23 mouse cellular contexts compared by ENCODE assay signal in genomic region chr10:21687484-21687883, GRCm38 (mm10).
A peak's percentile ranks its signal among the peaks of the same experiment; 100 is the strongest.
DNase-seq lines count a peak whose midpoint lies in the region; ATAC-seq and TF ChIP-seq lines count a peak whose summit lies in the region.
"Had no signal": no experiment of that assay in that cellular context is flagged by ENCODE, and none has a peak within 500 bp of the region (broad histone marks: within the 10 kb centered on the region; RNA-seq: fewer than 3 reads in every experiment).

No protein-coding gene starts in this region.

- TF ChIP-seq EP300 in MEL (IDR thresholded peaks at IDR 0.05; ENCODE audit: low read depth in 1 of 2, low read length in 2 of 2) = peak; percentile 48 to 73; a peak in 3 of 4 replicates

- no peak for TF ChIP-seq POLR2A in thymus, adult 2 months (IDR thresholded peaks at IDR 0.05; ENCODE audit: control insufficient read depth, extremely low read depth, insufficient read depth, low read length, poor library complexity)
- 0 out of 4 replicates have a peak, but pooled peaks of 1 of the 2 experiments have one; percentile 18 for TF ChIP-seq POLR2A in MEL (IDR thresholded peaks at IDR 0.05; ENCODE audit: control insufficient read depth in 1 of 2, insufficient read depth in 1 of 2, low read depth in 1 of 2, low read length in 2 of 2, poor library complexity in 1 of 2)

- 91% methylated on average over 7 of the region's 7 CpGs for WGBS in thymus, adult 2 months
- 81% methylated on average over 7 of the region's 7 CpGs for WGBS in forebrain, embryonic 16.5 days

- TF ChIP-seq RAD21 in MEL (IDR thresholded peaks at IDR 0.05; ENCODE audit: low read depth, low read length) = no peak

- DNase-seq in thymus, adult 2 months = peak; percentile 16
- DNase-seq in thymus, postnatal 0 days (ENCODE audit: low spot score) = no peak
- DNase-seq in MEL (ENCODE audit: low read depth, low spot score) = peak; percentile 81
- no peak for DNase-seq in cerebellum, postnatal 4 days (ENCODE audit: low spot score in 2 of 2)
- DNase-seq in right cerebral cortex, postnatal 10 days (ENCODE audit: low spot score in 2 of 2) = no peak
- DNase-seq: adrenal gland, adult 2 months; adrenal gland, postnatal 25 days; cerebellum, adult 18-20 months; cerebellum, adult 9-11 months; cerebellum, postnatal 36 days; gastrocnemius, adult 2 months; gastrocnemius, postnatal 36 days; heart, adult 11 months; heart, postnatal 36 days had no signal

- no peaks in the 10 kb centered on the region for H3K27me3 ChIP-seq in thymus, adult 2 months (ENCODE audit: control insufficient read depth, insufficient read depth, low read length)
- peaks cover 0 to 1% of the 10 kb centered on the region in 2 experiments; a peak in 2 of 4 replicates for H3K27me3 ChIP-seq in MEL (ENCODE audit: control insufficient read depth in 1 of 2, insufficient read depth in 2 of 2, low read length in 2 of 2)
- no peaks in the 10 kb centered on the region for H3K27me3 ChIP-seq in forebrain, embryonic 16.5 days (replicated peaks; ENCODE audit: control insufficient read depth, insufficient read depth, low read length)
- H3K27me3 ChIP-seq: forebrain, embryonic 13.5 days; heart, embryonic 13.5 days; hindbrain, embryonic 12.5 days; Patski had no signal

- no peaks in the 10 kb centered on the region for H3K36me3 ChIP-seq in thymus, adult 2 months (ENCODE audit: control insufficient read depth, insufficient read depth, low read length)
- H3K36me3 ChIP-seq in MEL (ENCODE audit: control insufficient read depth in 1 of 2, insufficient read depth in 2 of 2, low read length in 2 of 2) = peaks cover 0 to 24% of the 10 kb centered on the region in 2 experiments; a peak in 2 of 4 replicates
- H3K36me3 ChIP-seq in forebrain, embryonic 16.5 days (ENCODE audit: control insufficient read depth, insufficient read depth) = no peaks in the 10 kb centered on the region
- H3K36me3 ChIP-seq: embryonic facial prominence, embryonic 10.5 days; heart, embryonic 13.5 days; hindbrain, embryonic 12.5 days had no signal

- peak overlapping the region; percentile 63 for H3K9ac ChIP-seq in MEL (ENCODE audit: control insufficient read depth, low read depth, low read length, poor library complexity, severe bottlenecking)
- no peak overlapping the region for H3K9ac ChIP-seq in forebrain, embryonic 16.5 days (replicated peaks; ENCODE audit: low read depth, low read length)
- H3K9ac ChIP-seq: forebrain, embryonic 13.5 days; heart, embryonic 13.5 days; hindbrain, embryonic 12.5 days had no signal

- H3K4me3 ChIP-seq in thymus, adult 2 months (ENCODE audit: control insufficient read depth, insufficient read depth, low read length) = no peak overlapping the region
- peak overlapping the region; percentile 48 to 50 for H3K4me3 ChIP-seq in MEL (ENCODE audit: control insufficient read depth in 1 of 2, insufficient read depth in 1 of 2, low read depth in 2 of 2, low read length in 2 of 2)
- no peak overlapping the region for H3K4me3 ChIP-seq in forebrain, embryonic 16.5 days (replicated peaks; ENCODE audit: low read length)
- H3K4me3 ChIP-seq: embryonic facial prominence, embryonic 10.5 days; forebrain, embryonic 13.5 days; gastrocnemius, adult 2 months; heart, embryonic 13.5 days; hindbrain, embryonic 12.5 days had no signal

- H3K9me3 ChIP-seq in MEL (replicated peaks; ENCODE audit: insufficient read depth, low read length) = no peaks in the 10 kb centered on the region
- no peaks in the 10 kb centered on the region for H3K9me3 ChIP-seq in forebrain, embryonic 16.5 days (ENCODE audit: control insufficient read depth, low read length)
- H3K9me3 ChIP-seq: embryonic facial prominence, embryonic 10.5 days; forebrain, embryonic 13.5 days; heart, embryonic 13.5 days; hindbrain, embryonic 12.5 days had no signal

- peak; percentile 30 for ATAC-seq in megakaryocyte progenitor cell, adult 5-6 weeks (replicated peaks; ENCODE audit: poor library complexity)
- no peak for ATAC-seq in forebrain, embryonic 16.5 days
- ATAC-seq: activated CD4-positive, CD25-positive, alpha-beta regulatory T cell, adult 4 months; forebrain, embryonic 13.5 days; hindbrain, postnatal 0 days; Patski had no signal

- 0 out of 2 replicates have a peak, but pooled peaks cover 4% of the 10 kb centered on the region for H3K4me1 ChIP-seq in thymus, adult 2 months (replicated peaks; ENCODE audit: control insufficient read depth, insufficient read depth, low read length)
- peaks cover 8 to 34% of the 10 kb centered on the region in 2 experiments for H3K4me1 ChIP-seq in MEL (ENCODE audit: control insufficient read depth in 1 of 2, insufficient read depth in 2 of 2, low read length in 2 of 2)
- peaks cover 5% of the 10 kb centered on the region; the same call in 1 of the 2 replicates for H3K4me1 ChIP-seq in forebrain, embryonic 16.5 days (replicated peaks; ENCODE audit: control insufficient read depth, insufficient read depth, low read length)

- no peak overlapping the region for H3K27ac ChIP-seq in thymus, adult 2 months (ENCODE audit: control insufficient read depth, insufficient read depth, low read length)
- peak overlapping the region; percentile 75 for H3K27ac ChIP-seq in MEL (ENCODE audit: control insufficient read depth, low read depth, low read length)
- H3K27ac ChIP-seq in forebrain, embryonic 16.5 days (ENCODE audit: low read length) = no peak overlapping the region
- H3K27ac ChIP-seq: embryonic facial prominence, embryonic 10.5 days; forebrain, embryonic 13.5 days; gastrocnemius, adult 2 months; heart, embryonic 13.5 days; hindbrain, embryonic 12.5 days; hindbrain, postnatal 0 days had no signal

- H3K79me2 ChIP-seq in MEL (ENCODE audit: control insufficient read depth, insufficient read depth, low read length, poor library complexity) = no peaks in the 10 kb centered on the region

- no peak overlapping the region for H3K4me2 ChIP-seq in forebrain, embryonic 16.5 days (ENCODE audit: low read length)
- H3K4me2 ChIP-seq: forebrain, embryonic 13.5 days; heart, embryonic 13.5 days; hindbrain, embryonic 12.5 days had no signal

- TF ChIP-seq CTCF in thymus, adult 2 months (IDR thresholded peaks at IDR 0.05; ENCODE audit: borderline replicate concordance, control insufficient read depth, extremely low read depth, insufficient read depth, low read length, poor library complexity) = no peak
- no peak for TF ChIP-seq CTCF in MEL (IDR thresholded peaks at IDR 0.05 in 2 of 3, conservative IDR thresholded peaks at IDR 0.05 in 1 of 3; ENCODE audit: control insufficient read depth in 1 of 3, insufficient read depth in 1 of 3, low read depth in 2 of 3, low read length in 3 of 3, poor library complexity in 1 of 3, severe bottlenecking in 1 of 3)

TF ChIP-seq in MEL, 35 proteins besides CTCF, POLR2A, EP300 and RAD21 (continues in another document):
- TF ChIP-seq HCFC1 (IDR thresholded peaks at IDR 0.05; ENCODE audit: low read depth, low read length) (no peak), MYC (IDR thresholded peaks at IDR 0.05; ENCODE audit: low read depth, low read length) (no peak), TBP (IDR thresholded peaks at IDR 0.05; ENCODE audit: low read depth, low read length) (peak; percentile 49; the same call in 1 of the 2 replicates), MAZ (IDR thresholded peaks at IDR 0.05; ENCODE audit: low read depth, low read length) (no peak), ZNF384 (IDR thresholded peaks at IDR 0.05; ENCODE audit: low read depth, low read length) (peak; percentile 69), MAX (IDR thresholded peaks at IDR 0.05; ENCODE audit: low read length) (peak; percentile 73; the same call in 1 of the 2 replicates), KAT2A (conservative IDR thresholded peaks at IDR 0.05; ENCODE audit: low read depth, low read length) (no peak), ZKSCAN1 (IDR thresholded peaks at IDR 0.05; ENCODE audit: low read depth, low read length) (no peak), UBTF (IDR thresholded peaks at IDR 0.05; ENCODE audit: borderline replicate concordance, insufficient read depth, low read depth, low read length) (no peak), GABPA (IDR thresholded peaks at IDR 0.05; ENCODE audit: low read depth, low read length) (no peak), USF1 (IDR thresholded peaks at IDR 0.05; ENCODE audit: low read depth, low read length) (peak; percentile 95), TAL1 (IDR thresholded peaks at IDR 0.05; ENCODE audit: low read length) (no peak), CHD1 (IDR thresholded peaks at IDR 0.05; ENCODE audit: low read depth, low read length) (no peak), E2F4 (IDR thresholded peaks at IDR 0.05; ENCODE audit: borderline replicate concordance, low read depth, low read length) (no peak), MAFK (IDR thresholded peaks at IDR 0.05; ENCODE audit: borderline replicate concordance, low read depth, low read length) (no peak), ELF1 (IDR thresholded peaks at IDR 0.05; ENCODE audit: low read depth, low read length) (no peak), SMC3 (IDR thresholded peaks at IDR 0.05; ENCODE audit: low read depth, low read length) (no peak), TCF12 (IDR thresholded peaks at IDR 0.05; ENCODE audit: low read depth, low read length) (peak; percentile 53; the same call in 1 of the 2 replicates), POLR2AphosphoS2 (IDR thresholded peaks at IDR 0.05; ENCODE audit: low read length) (no peak), NELFE (IDR thresholded peaks at IDR 0.05; ENCODE audit: low read depth, low read length) (no peak), POLR2AphosphoS5 (IDR thresholded peaks at IDR 0.05; ENCODE audit: borderline replicate concordance, low read depth, low read length) (no peak), NRF1 (IDR thresholded peaks at IDR 0.05; ENCODE audit: insufficient read depth, low read depth, low read length, poor library complexity, severe bottlenecking) (no peak), MEF2A (IDR thresholded peaks at IDR 0.05; ENCODE audit: extremely low read depth, insufficient replicate concordance, low read depth, low read length, poor library complexity, severe bottlenecking) (no peak), ZMIZ1 (IDR thresholded peaks at IDR 0.05; ENCODE audit: low read depth, low read length) (no peak), CHD2 (IDR thresholded peaks at IDR 0.05; ENCODE audit: low read length) (no peak), GATA1 (IDR thresholded peaks at IDR 0.05; ENCODE audit: low read depth, low read length) (peak; percentile 77), SIN3A (IDR thresholded peaks at IDR 0.05; ENCODE audit: low read length) (peak; percentile 40; the same call in 1 of the 2 replicates), RCOR1 (IDR thresholded peaks at IDR 0.05; ENCODE audit: low read depth, low read length) (no peak), JUND (IDR thresholded peaks at IDR 0.05; ENCODE audit: low read depth, low read length) (no peak), BHLHE40 (IDR thresholded peaks at IDR 0.05; ENCODE audit: borderline replicate concordance, low read depth, low read length) (0 out of 2 replicates have a peak, but pooled peaks have one; percentile 30), MYB (IDR thresholded peaks at IDR 0.05; ENCODE audit: low read depth, low read length) (no peak; the same call in 1 of the 2 replicates), ZC3H11A (IDR thresholded peaks at IDR 0.05; ENCODE audit: low read depth, low read length) (no peak)

Comparison
In these comparisons a context has a peak if more than half of its experiments do, and no peak if none do; other contexts are left out.
1. DNase-seq: peak in thymus, adult 2 months (single experiment) and MEL (single experiment); none in thymus, postnatal 0 days (single experiment), cerebellum, postnatal 4 days (0 of 2) and right cerebral cortex, postnatal 10 days (0 of 2).
2. H3K4me3 ChIP-seq: peak in MEL (2 of 2); none in thymus, adult 2 months (single experiment) and forebrain, embryonic 16.5 days (single experiment).